Mouse (Mus musculus): ENCODE measurements around the gene Pga5. TPM values are rescaled to one million over a fixed set of nuclear protein-coding genes. Genes with fewer than 3 reads are reported as not detected.

The Pga5 gene
- total RNA-seq (2015; ENCODE audit: low replicate concordance) (not detected in 2 replicates), total RNA-seq (2017; ENCODE audit: low replicate concordance) (not detected in 2 replicates)

DNA sequence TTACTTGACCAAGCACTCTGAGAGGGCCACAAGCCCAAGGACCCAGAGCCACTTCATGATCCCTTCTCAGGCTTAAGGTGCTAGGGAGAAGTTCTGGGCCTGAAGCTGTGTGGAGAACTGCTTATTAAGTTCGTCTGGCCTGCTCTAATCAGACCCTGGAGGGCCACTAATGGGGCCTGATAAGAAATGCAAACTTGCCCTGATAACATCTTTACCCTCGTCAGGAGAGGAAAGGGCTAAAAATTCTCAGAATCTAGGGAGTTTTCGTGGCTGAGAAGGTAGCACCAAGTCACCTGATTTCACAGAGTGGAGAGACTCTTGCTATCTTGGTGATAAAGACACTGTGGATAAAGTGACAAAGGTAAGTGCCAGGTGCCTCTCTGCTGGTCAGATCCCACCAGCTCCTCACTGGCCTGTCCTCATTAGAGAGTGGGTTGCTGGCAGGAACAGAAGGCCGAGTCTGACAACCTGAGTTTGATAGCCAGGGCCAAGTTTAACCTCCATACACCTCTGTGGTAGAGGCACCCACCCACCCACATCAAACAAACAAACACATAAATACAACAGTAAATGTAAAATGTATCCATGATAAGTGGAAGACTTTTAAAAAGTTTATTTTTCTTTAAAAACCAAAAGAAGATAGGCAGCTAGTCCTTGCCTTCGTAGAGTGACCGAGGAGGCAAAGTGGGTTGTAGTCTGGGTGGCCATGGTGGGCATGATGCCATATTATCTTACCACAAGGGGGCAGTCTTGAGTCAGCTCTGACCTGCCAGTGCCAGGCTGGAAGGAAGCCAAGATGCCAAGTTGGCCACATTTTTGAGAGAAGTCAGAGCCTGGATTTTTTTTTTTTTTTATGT, at the start of gene Pga5:
Gene Pga5 (minus strand): TSS at position 157 of the 857 bp plus-strand sequence.
- ATAC-seq (replicated peaks; ENCODE audit: low FRiP score, poor library complexity, severe bottlenecking), result peak; percentile 90

GRCm38 (mm10) chr19:10724629-10725363, 46.9 kb upstream of the Pga5 start:
- no peak for ATAC-seq (replicated peaks; ENCODE audit: low FRiP score, poor library complexity, severe bottlenecking)

DNA sequence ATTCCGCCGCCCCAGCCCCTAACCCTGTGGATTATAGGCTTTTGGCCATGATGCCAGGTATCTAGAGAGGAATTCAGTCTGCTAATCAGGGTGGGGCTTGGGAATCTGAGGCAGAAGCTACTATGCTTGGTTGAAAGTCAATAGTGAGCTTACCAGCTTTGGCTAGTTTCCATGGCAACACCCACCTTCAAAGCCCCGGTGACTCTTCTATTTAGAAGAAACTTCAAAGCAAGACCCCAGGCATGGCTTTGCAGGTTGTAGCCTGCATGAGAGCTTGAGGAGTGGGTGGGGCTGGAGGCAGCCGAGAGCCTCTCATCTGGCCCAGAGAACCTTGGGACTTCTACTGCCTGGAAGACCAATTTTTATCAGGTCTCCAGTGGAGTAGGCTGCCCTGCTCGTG, 45.8 kb upstream of the Pga5 start:
- no peak for ATAC-seq (replicated peaks; ENCODE audit: low FRiP score, poor library complexity, severe bottlenecking)

- no peak for ATAC-seq (replicated peaks; ENCODE audit: low FRiP score, poor library complexity, severe bottlenecking)
These were observed 45.2 kb upstream of the Pga5 start for GRCm38 (mm10) chr19:10723084-10723483.

DNA sequence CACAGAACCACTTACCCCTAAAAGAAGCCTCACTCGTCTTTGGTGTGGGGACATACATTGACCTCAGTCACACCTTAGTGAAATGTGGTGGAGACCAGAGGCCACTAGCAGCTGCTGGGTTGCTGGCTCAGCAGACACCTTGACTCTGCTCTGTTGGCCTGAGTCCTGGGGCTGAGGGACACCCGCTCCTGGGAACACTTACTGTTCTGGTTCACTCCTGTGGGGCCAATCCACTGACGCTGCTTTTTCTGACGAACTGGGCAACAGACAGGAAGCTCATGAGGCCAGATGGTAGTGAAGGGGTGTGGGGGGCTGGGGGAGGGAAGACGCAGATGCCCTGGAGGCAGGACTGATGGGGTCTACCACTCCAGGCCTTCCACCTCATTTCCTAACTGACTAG, 43.2 kb upstream of the Pga5 start:
- ATAC-seq (replicated peaks; ENCODE audit: low FRiP score, poor library complexity, severe bottlenecking), result no peak

GRCm38 (mm10) chr19:10720524-10720923, 42.7 kb upstream of the Pga5 start:
- no peak for ATAC-seq (replicated peaks; ENCODE audit: low FRiP score, poor library complexity, severe bottlenecking)

DNA sequence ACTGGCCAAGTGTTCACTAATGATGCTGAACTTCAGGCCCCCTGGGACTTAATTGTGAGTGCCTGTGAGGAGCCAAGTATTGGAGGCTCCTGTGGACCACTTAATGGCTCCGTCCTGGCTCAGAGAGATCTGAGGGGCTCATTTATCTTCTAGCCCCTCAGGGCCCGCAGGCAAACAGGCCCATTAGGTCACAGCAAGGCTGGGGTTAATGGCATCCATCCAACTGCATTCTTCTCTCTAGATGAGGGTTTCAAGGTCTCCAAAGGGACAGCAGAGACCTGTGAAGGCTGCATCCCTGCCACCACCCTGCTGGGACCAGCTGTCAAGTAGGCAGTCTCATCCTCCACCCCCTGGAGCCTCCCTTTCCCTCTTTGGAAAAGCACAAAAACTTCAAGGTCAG, 41.9 kb upstream of the Pga5 start:
- ATAC-seq (replicated peaks; ENCODE audit: low FRiP score, poor library complexity, severe bottlenecking), result no peak

- ATAC-seq (replicated peaks; ENCODE audit: low FRiP score, poor library complexity, severe bottlenecking), result no peak
These were observed 40.4 kb upstream of the Pga5 start for GRCm38 (mm10) chr19:10718251-10718775.

GRCm38 (mm10) chr19:10715476-10715875, 37.6 kb upstream of the Pga5 start:
- no peak for ATAC-seq (replicated peaks; ENCODE audit: low FRiP score, poor library complexity, severe bottlenecking)

DNA sequence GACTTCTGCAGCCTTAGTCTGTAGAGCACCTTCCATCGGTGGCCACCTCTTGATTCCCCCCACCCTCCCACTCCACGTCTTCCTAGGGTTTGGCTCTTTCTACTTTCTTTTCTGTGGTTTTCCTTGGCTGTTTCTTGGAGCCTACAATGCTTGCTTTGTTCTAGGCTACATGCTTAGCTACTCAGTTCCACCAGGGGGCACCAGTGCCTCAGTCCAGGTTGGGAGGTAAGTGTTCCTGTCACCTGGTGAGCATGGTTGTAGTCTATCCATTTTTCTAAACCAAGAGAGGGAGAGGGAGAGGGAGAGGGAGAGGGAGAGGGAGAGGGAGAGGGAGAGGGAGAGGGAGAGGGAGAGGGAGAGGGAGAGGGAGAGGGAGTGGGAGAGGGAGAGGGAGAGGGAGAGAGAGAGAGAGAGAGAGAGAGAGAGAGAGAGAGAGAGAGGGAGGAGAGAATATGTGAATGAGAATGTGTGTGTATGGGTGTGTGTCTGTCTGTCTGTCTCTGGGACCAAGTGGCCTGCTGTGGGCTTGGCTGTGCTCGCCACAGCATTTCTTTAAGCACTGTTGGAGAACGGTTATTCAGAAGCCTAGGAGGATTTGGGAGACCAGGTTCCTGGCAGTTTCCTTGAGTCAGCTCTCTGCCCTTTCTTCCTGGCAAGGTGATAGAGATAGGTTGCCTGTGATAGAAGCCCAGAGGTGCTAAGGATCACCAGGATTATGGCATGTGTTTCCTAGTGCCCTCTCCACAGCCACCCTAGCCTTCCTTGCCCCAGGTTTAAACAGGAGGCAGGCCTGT, 37.0 kb upstream of the Pga5 start:
- peak; percentile 54; the same call in 1 of the 2 replicates for ATAC-seq (replicated peaks; ENCODE audit: low FRiP score, poor library complexity, severe bottlenecking)

GRCm38 (mm10) chr19:10714168-10714567, 36.3 kb upstream of the Pga5 start:
- no peak for ATAC-seq (replicated peaks; ENCODE audit: low FRiP score, poor library complexity, severe bottlenecking)

DNA sequence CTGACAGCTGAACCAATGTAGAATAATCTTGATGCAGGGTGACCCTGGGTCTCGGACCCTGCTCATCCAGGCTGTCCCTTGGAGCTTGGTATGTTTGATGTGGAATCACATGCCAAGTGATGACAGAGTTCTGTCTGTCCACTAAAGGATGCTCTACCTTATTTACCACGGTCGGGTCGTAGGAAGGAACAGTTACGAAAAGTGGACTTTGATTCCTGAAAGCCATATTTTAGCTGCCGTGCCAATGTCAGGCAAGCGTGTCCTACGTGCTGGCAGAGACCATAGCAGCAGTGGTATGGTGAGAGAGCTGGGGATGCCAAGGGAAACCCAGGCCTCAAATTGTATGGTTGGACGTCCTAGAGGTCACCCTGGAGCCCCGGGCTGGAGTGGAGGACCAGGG, 35.7 kb upstream of the Pga5 start:
- ATAC-seq (replicated peaks; ENCODE audit: low FRiP score, poor library complexity, severe bottlenecking), result no peak

DNA sequence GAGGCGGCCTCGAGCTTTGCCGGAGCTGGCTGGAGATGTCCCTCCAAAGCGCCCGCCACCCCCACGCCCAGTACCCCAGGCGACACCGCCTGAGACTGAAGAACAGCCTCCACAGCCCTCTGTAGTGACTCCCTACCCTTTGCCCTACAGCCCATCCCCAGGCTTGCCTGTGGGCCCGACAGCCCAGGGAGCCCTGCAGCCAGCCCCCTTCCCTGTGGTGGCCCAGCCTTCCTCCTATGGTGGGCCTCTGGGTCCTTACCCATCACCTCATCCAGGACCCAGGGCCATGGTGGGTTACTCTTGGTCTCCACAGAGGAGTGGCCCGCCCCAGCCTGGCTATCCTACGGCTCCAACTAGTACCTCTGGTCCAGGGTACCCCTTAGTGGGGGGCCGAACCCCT, 34.8 kb upstream of the Pga5 start:
- ATAC-seq (replicated peaks; ENCODE audit: low FRiP score, poor library complexity, severe bottlenecking), result no peak

DNA sequence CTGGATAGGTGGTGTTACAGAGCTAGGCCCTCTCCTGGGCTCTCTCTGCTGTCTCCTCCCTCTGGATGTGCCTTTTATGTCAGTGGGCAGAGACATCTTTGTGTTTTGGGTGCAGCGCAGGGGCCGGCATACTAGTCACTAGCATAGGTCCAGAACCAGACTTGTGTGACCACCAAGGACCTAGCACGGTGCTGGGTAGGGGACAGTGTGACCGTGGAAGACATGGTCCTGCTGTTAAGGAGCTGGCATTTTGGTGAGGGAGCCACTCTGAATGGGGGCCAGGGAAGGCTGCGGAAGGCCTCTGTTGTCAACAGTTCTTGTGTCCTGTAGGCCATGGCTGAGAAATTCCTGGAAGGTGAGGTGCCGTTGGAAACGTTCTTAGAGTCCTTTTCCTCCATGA, 34.3 kb upstream of the Pga5 start:
- no peak for ATAC-seq (replicated peaks; ENCODE audit: low FRiP score, poor library complexity, severe bottlenecking)

- ATAC-seq (replicated peaks; ENCODE audit: low FRiP score, poor library complexity, severe bottlenecking), result no peak
These were observed 32.9 kb upstream of the Pga5 start for GRCm38 (mm10) chr19:10710751-10711150.

- 0 out of 2 replicates have a peak, but pooled peaks have one; percentile 45 for ATAC-seq (replicated peaks; ENCODE audit: low FRiP score, poor library complexity, severe bottlenecking)
These were observed 32.2 kb upstream of the Pga5 start for GRCm38 (mm10) chr19:10710088-10710511.

GRCm38 (mm10) chr19:10709360-10710087, 31.7 kb upstream of the Pga5 start:
- peak; percentile 89 for ATAC-seq (replicated peaks; ENCODE audit: low FRiP score, poor library complexity, severe bottlenecking)

GRCm38 (mm10) chr19:10708900-10709299, 31.0 kb upstream of the Pga5 start:
- ATAC-seq (replicated peaks; ENCODE audit: low FRiP score, poor library complexity, severe bottlenecking), result no peak

DNA sequence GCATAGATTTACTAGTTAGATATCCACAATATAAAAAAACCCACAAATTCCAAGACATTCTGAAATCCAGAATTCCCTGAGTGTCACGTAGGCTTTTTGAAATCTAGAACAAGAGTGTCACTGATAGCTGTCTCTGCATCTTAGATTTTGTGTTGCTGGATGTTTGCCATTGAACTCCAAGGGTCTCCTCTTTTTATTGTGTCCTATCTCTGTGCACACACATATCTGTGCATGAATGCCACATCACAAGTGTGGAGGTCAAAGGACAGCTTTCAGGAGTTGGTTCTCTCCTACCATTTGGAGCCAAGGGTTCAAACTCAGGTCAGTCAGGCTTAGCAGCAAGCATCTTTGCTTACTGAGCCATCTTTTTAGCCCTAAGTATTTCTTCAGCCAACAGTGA, 30.0 kb upstream of the Pga5 start:
- no peak for ATAC-seq (replicated peaks; ENCODE audit: low FRiP score, poor library complexity, severe bottlenecking)

All from erythroblast, adult 5-6 weeks (primary cell).